18 mouse cellular contexts compared by ENCODE assay signal in the genomic region with DNA sequence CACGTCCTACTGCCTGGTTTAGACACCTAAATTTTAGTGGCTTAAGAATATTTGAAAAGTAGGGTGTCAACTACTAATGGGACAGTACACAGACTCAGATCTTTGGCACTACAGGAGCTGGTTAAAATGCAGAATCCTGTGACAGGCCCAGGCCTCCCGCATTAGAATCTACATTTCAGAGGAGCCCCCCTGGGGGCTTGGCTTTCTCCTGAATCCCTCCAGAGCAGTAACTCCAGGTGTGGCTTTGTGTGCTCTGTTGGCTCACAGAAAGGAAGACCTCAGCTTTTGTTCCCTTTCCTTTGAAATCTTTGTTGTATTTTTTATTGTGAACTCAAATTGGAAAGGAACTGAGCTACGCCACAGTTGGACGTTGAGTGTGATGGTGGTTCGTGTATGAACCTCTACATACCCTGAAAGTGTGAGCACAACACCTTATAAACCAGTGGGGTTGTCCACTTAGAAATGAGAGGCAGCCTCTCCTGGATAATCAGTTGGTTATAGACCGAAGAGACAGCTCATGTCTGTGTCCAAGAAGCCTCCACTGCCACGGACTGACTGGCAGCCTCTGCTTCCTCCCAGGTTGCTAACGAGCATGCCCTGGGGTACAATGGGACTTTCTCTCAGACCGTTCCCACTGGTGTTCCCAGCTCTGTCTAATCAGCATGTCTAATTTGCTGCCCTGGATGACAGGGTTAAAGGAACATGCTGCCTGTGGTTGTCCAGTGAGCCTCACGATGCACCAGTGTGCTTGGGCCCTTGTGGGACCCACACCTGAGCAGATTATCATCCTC. TPM values are rescaled to one million over a fixed set of nuclear protein-coding genes. Genes with fewer than 3 reads are reported as not detected.
A peak's percentile ranks its signal among the peaks of the same experiment; 100 is the strongest.
DNase-seq lines count a peak whose midpoint lies in the region; ATAC-seq lines count a peak whose summit lies in the region.
"Had no signal": no experiment of that assay in that cellular context is flagged by ENCODE, and none has a peak within 500 bp of the region (broad histone marks: within the 10 kb centered on the region; RNA-seq: fewer than 3 reads in every experiment).

No protein-coding gene starts in this region.

- DNase-seq in hindbrain, embryonic 10.5 days (ENCODE audit: low spot score): no peak
- DNase-seq in hindbrain, embryonic 14.5 days (ENCODE audit: low spot score): no peak
- peak; percentile 64 for DNase-seq in retina, postnatal 1 day
- no peak for DNase-seq in retina, embryonic 14.5 days (ENCODE audit: low spot score)
- DNase-seq in cerebellum, adult 11-12 months: no peak
- no peak for DNase-seq in cerebellum, postnatal 36 days
- DNase-seq: adrenal gland, adult 8-10 months; cerebellum, adult 9-11 months; embryo, embryonic 11 days; heart, adult 2 months; heart, postnatal 36 days; kidney, adult 8-10 months; kidney, postnatal 14 days; liver; thymus, postnatal 36 days had no signal

- H3K9me3 ChIP-seq in hindbrain, embryonic 10.5 days: no peaks in the 10 kb centered on the region
- H3K9me3 ChIP-seq in hindbrain, embryonic 14.5 days (ENCODE audit: control insufficient read depth, low read length): no peaks in the 10 kb centered on the region
- H3K9me3 ChIP-seq in midbrain, embryonic 15.5 days: no peaks in the 10 kb centered on the region

- no peaks in the 10 kb centered on the region for H3K36me3 ChIP-seq in hindbrain, embryonic 10.5 days
- no peaks in the 10 kb centered on the region for H3K36me3 ChIP-seq in hindbrain, embryonic 14.5 days (replicated peaks; ENCODE audit: control insufficient read depth, insufficient read depth)
- no peaks in the 10 kb centered on the region for H3K36me3 ChIP-seq in midbrain, embryonic 15.5 days (replicated peaks)

- H3K4me2 ChIP-seq in hindbrain, embryonic 14.5 days (replicated peaks): no peak overlapping the region
- H3K4me2 ChIP-seq in midbrain, embryonic 15.5 days: no peak overlapping the region

- peaks cover 35% of the 10 kb centered on the region for H3K4me1 ChIP-seq in hindbrain, embryonic 10.5 days (replicated peaks)
- H3K4me1 ChIP-seq in hindbrain, embryonic 14.5 days (replicated peaks; ENCODE audit: control insufficient read depth, insufficient read depth, low read length): peaks cover 10% of the 10 kb centered on the region; the same call in 1 of the 2 replicates
- H3K4me1 ChIP-seq in midbrain, embryonic 15.5 days: peaks cover 10% of the 10 kb centered on the region

- H3K9ac ChIP-seq in hindbrain, embryonic 14.5 days: no peak overlapping the region
- H3K9ac ChIP-seq in midbrain, embryonic 15.5 days: no peak overlapping the region

- 18% methylated on average over 10 of the region's 10 CpGs for WGBS in hindbrain, embryonic 10.5 days
- WGBS in hindbrain, embryonic 14.5 days: 18% methylated on average over 10 of the region's 10 CpGs
- 16% methylated on average over 10 of the region's 10 CpGs for WGBS in midbrain, embryonic 15.5 days

- H3K27ac ChIP-seq in hindbrain, embryonic 10.5 days: 0 out of 2 replicates have a peak overlapping the region, but pooled peaks have one; percentile 40
- no peak overlapping the region for H3K27ac ChIP-seq in hindbrain, embryonic 14.5 days
- no peak overlapping the region for H3K27ac ChIP-seq in midbrain, embryonic 15.5 days
- H3K27ac ChIP-seq: heart, adult 2 months had no signal

- ATAC-seq in hindbrain, embryonic 14.5 days (ENCODE audit: low FRiP score): no peak
- 0 out of 2 replicates have a peak, but pooled peaks have one; percentile 34 for ATAC-seq in midbrain, embryonic 15.5 days (replicated peaks)
- ATAC-seq: lung, postnatal 0 days had no signal

- H3K4me3 ChIP-seq in hindbrain, embryonic 10.5 days: no peak overlapping the region
- H3K4me3 ChIP-seq in hindbrain, embryonic 14.5 days (replicated peaks; ENCODE audit: low read length): no peak overlapping the region
- no peak overlapping the region for H3K4me3 ChIP-seq in midbrain, embryonic 15.5 days
- H3K4me3 ChIP-seq: heart, adult 2 months had no signal

- H3K27me3 ChIP-seq in hindbrain, embryonic 10.5 days (ENCODE audit: insufficient read depth, poor library complexity, severe bottlenecking): peaks cover 35% of the 10 kb centered on the region
- no peaks in the 10 kb centered on the region for H3K27me3 ChIP-seq in hindbrain, embryonic 14.5 days (ENCODE audit: control insufficient read depth, insufficient read depth, low read length)
- no peaks in the 10 kb centered on the region for H3K27me3 ChIP-seq in midbrain, embryonic 15.5 days (replicated peaks)
- H3K27me3 ChIP-seq: CH12.LX had no signal

RNA-seq across cellular contexts. Expression of gene Rasgef1b, which starts 9.3 kb away (rescaled TPM):
- 9.2 TPM in 2 replicates for polyA plus RNA-seq in hindbrain, embryonic 10.5 days (2016; fragmentation: Nextera tagmentation; extraction: Ambion mirVana)
- 47.5 and 51.5 TPM in 2 replicates for polyA plus RNA-seq in hindbrain, embryonic 14.5 days (2014; fragmentation: Nextera tagmentation; extraction: Ambion mirVana)
- polyA plus RNA-seq in midbrain, embryonic 15.5 days (2015; fragmentation: Nextera tagmentation; extraction: Ambion mirVana): 65.7 and 68.2 TPM in 2 replicates
